Mouse (Mus musculus) MEL (cell line): ENCODE results near the gene Mcub. TPM values are rescaled to one million over a fixed set of nuclear protein-coding genes. Genes with fewer than 3 reads are reported as not detected.

Source experiments
- DNase-seq: peaks from one replicate; pipeline ENCODE4 v3.0.0; 2011; ENCODE audit warnings: low read depth, low spot score
- H3K27ac ChIP-seq: 2 replicates; pipeline ENCODE4 v1.5.1; 2012; ENCODE audit warnings: low read depth, mild to moderate bottlenecking, control low read depth, low read length, moderate library complexity; ENCODE audit not compliant: control insufficient read depth
- H3K27me3 ChIP-seq, 2 experiments: fragments of 150-350 bp in 1 of 2; sonication (generic) in 1 of 2; 2 replicates each; pipeline ENCODE4 v1.6.1; 2012; ENCODE audit warnings: low read length in 2 of 2, mild to moderate bottlenecking in 2 of 2, improper control_type of control experiment in 1 of 2, moderate library complexity in 1 of 2; ENCODE audit not compliant: insufficient read depth in 2 of 2, control insufficient read depth in 1 of 2
- H3K36me3 ChIP-seq, 2 experiments: 2 replicates each; pipeline ENCODE4 v1.6.1; 2012 to 2014; ENCODE audit warnings: low read length in 2 of 2, improper control_type of control experiment in 1 of 2, inconsistent platforms in 1 of 2, mild to moderate bottlenecking in 1 of 2; ENCODE audit not compliant: insufficient read depth in 2 of 2, control insufficient read depth in 1 of 2
- H3K4me1 ChIP-seq, 2 experiments: fragments of 150-350 bp in 1 of 2; sonication (generic) in 1 of 2; 2 replicates each; pipeline ENCODE4 v1.6.1; 2012; ENCODE audit warnings: low read length in 2 of 2, improper control_type of control experiment in 1 of 2, mild to moderate bottlenecking in 1 of 2; ENCODE audit not compliant: insufficient read depth in 2 of 2, control insufficient read depth in 1 of 2
- H3K4me3 ChIP-seq, 2 experiments: fragments of 150-350 bp in 1 of 2; sonication (generic) in 1 of 2; 2 replicates each; pipeline ENCODE4 v1.5.1; 2012; ENCODE audit warnings: low read depth in 2 of 2, low read length in 2 of 2, mild to moderate bottlenecking in 2 of 2, moderate library complexity in 2 of 2, control low read depth in 1 of 2, improper control_type of control experiment in 1 of 2; ENCODE audit not compliant: control insufficient read depth in 1 of 2, insufficient read depth in 1 of 2
- H3K79me2 ChIP-seq: 2 replicates; pipeline ENCODE4 v1.6.1; 2012; ENCODE audit warnings: mild to moderate bottlenecking, low read length, moderate library complexity; ENCODE audit not compliant: control insufficient read depth, poor library complexity, insufficient read depth
- H3K9ac ChIP-seq: 2 replicates; pipeline ENCODE4 v1.6.1; 2012; ENCODE audit warnings: low read depth, mild to moderate bottlenecking, control low read depth, low read length, moderate library complexity; ENCODE audit not compliant: control insufficient read depth, poor library complexity, severe bottlenecking
- H3K9me3 ChIP-seq: fragments of 150-350 bp; sonication (generic); replicated peaks from 2 replicates; pipeline ENCODE4 v1.6.1; 2012; ENCODE audit warnings: mild to moderate bottlenecking, low read length, improper control_type of control experiment, moderate library complexity; ENCODE audit not compliant: insufficient read depth
- BHLHE40 ChIP-seq: IDR thresholded peaks from 2 replicates; pipeline ENCODE4 v1.6.1; 2012; ENCODE audit warnings: low read depth, mild to moderate bottlenecking, inconsistent platforms, low read length, improper control_type of control experiment, borderline replicate concordance
- CHD1 ChIP-seq: IDR thresholded peaks from 2 replicates; pipeline ENCODE4 v1.6.1; 2012; ENCODE audit warnings: low read depth, mild to moderate bottlenecking, inconsistent platforms, low read length, improper control_type of control experiment
- CTCF ChIP-seq, 3 experiments: IDR thresholded peaks in 2 of 3; conservative IDR thresholded peaks in 1 of 3; 2 replicates each; pipeline ENCODE4 v1.5.1; 2011 to 2012; ENCODE audit warnings: low read length in 3 of 3, low read depth in 2 of 3, mild to moderate bottlenecking in 2 of 3, improper control_type of control experiment in 1 of 3, inconsistent platforms in 1 of 3, mixed read lengths in 1 of 3, moderate library complexity in 1 of 3; ENCODE audit not compliant: control insufficient read depth in 1 of 3, insufficient read depth in 1 of 3, poor library complexity in 1 of 3, severe bottlenecking in 1 of 3
- E2F4 ChIP-seq: IDR thresholded peaks from 2 replicates; pipeline ENCODE4 v1.6.1; 2011; ENCODE audit warnings: low read depth, low read length, improper control_type of control experiment, borderline replicate concordance
- GATA1 ChIP-seq: IDR thresholded peaks from 2 replicates; pipeline ENCODE4 v1.6.1; 2011; ENCODE audit warnings: low read depth, low read length, improper control_type of control experiment
- MAX ChIP-seq: IDR thresholded peaks from 2 replicates; pipeline ENCODE4 v1.6.1; 2011; ENCODE audit warnings: low read length, improper control_type of control experiment
- MXI1 ChIP-seq: IDR thresholded peaks from 2 replicates; pipeline ENCODE4 v1.6.1; 2011; ENCODE audit warnings: mild to moderate bottlenecking, low read depth, low read length, improper control_type of control experiment
- MYB ChIP-seq: IDR thresholded peaks from 2 replicates; pipeline ENCODE4 v1.6.1; 2011; ENCODE audit warnings: mild to moderate bottlenecking, low read depth, low read length, improper control_type of control experiment
- MYC ChIP-seq: IDR thresholded peaks from 2 replicates; pipeline ENCODE4 v1.6.1; 2011; ENCODE audit warnings: low read depth, mild to moderate bottlenecking, low read length, improper control_type of control experiment, moderate library complexity
- NELFE ChIP-seq: IDR thresholded peaks from 2 replicates; pipeline ENCODE4 v1.6.1; 2011; ENCODE audit warnings: low read depth, low read length, improper control_type of control experiment
- NRF1 ChIP-seq: IDR thresholded peaks from 2 replicates; pipeline ENCODE4 v1.6.1; 2014; ENCODE audit warnings: low read depth, mild to moderate bottlenecking, inconsistent platforms, low read length, improper control_type of control experiment, moderate library complexity; ENCODE audit not compliant: poor library complexity, insufficient read depth, severe bottlenecking
- SIN3A ChIP-seq: IDR thresholded peaks from 2 replicates; pipeline ENCODE4 v1.6.1; 2012; ENCODE audit warnings: low read length, improper control_type of control experiment, inconsistent platforms
- UBTF ChIP-seq: IDR thresholded peaks from 2 replicates; pipeline ENCODE4 v1.6.1; 2012; ENCODE audit warnings: low read depth, mild to moderate bottlenecking, inconsistent platforms, low read length, improper control_type of control experiment, moderate library complexity, borderline replicate concordance; ENCODE audit not compliant: insufficient read depth
- ZC3H11A ChIP-seq: IDR thresholded peaks from 2 replicates; pipeline ENCODE4 v1.6.1; 2012; ENCODE audit warnings: low read depth, mild to moderate bottlenecking, inconsistent platforms, low read length, improper control_type of control experiment
- ZKSCAN1 ChIP-seq: IDR thresholded peaks from 2 replicates; pipeline ENCODE4 v1.6.1; 2012; ENCODE audit warnings: low read depth, mild to moderate bottlenecking, inconsistent platforms, low read length, improper control_type of control experiment, moderate library complexity
- ZNF384 ChIP-seq: IDR thresholded peaks from 2 replicates; pipeline ENCODE4 v1.6.1; 2012; ENCODE audit warnings: low read depth, mild to moderate bottlenecking, inconsistent platforms, low read length, improper control_type of control experiment
- polyA plus RNA-seq, 2 experiments: library from polyadenylated mRNA; stranded (reverse) in 1 of 2; unstranded in 1 of 2; fragments of >175 nt in 1 of 2; fragments of >200 nt in 1 of 2; gene quantifications; 2 replicates each; pipeline versions ENCODE4 v1.2.1 to v1.2.4; 2012; ENCODE audit warnings: low replicate concordance in 2 of 2, low read depth in 1 of 2; ENCODE audit not compliant: insufficient read length in 2 of 2, insufficient read depth in 1 of 2, missing spikeins in 1 of 2
- total RNA-seq: library from RNA; depleted of rRNA; stranded (reverse); fragments of 300-350 nt; gene quantifications from 2 replicates; pipeline ENCODE4 v1.2.3, GENCODE M21; 2012

Mcub gene
- total and polyA plus RNA-seq, 3 experiments: not detected

GRCm38 (mm10) chr3:129964681-129965080 is 5.3 kb downstream of the Mcub start:
- no peak overlapping the region for H3K9ac ChIP-seq
- H3K27ac ChIP-seq: no peak overlapping the region
- no peaks in the 10 kb centered on the region for H3K79me2 ChIP-seq
- no peaks in the 10 kb centered on the region for H3K4me1 ChIP-seq
- H3K27me3 ChIP-seq: peaks cover 0 to 2% of the 10 kb centered on the region in 2 experiments; a peak in 1 of 4 replicates
- no peak for DNase-seq
- no peaks in the 10 kb centered on the region for H3K36me3 ChIP-seq
- no peak overlapping the region for H3K4me3 ChIP-seq
- no peak for TF ChIP-seq NELFE
- no peak for TF ChIP-seq MYC
- no peak for TF ChIP-seq MYB
- no peak for TF ChIP-seq NRF1
- no peak for TF ChIP-seq MAX
- no peak for TF ChIP-seq ZNF384
- no peak for TF ChIP-seq MXI1
- no peak for TF ChIP-seq ZKSCAN1
- H3K9me3 ChIP-seq: no peaks in the 10 kb centered on the region

GRCm38 (mm10) chr3:129962533-129962932 is 7.5 kb downstream of the Mcub start:
- H3K4me3 ChIP-seq: no peak overlapping the region
- DNase-seq: no peak
- H3K27me3 ChIP-seq: peaks cover 0 to 2% of the 10 kb centered on the region in 2 experiments; a peak in 1 of 4 replicates
- H3K36me3 ChIP-seq: no peaks in the 10 kb centered on the region
- no peaks in the 10 kb centered on the region for H3K9me3 ChIP-seq
- H3K9ac ChIP-seq: no peak overlapping the region
- no peak for TF ChIP-seq CHD1
- TF ChIP-seq BHLHE40: no peak
- TF ChIP-seq NRF1: no peak
- no peak for TF ChIP-seq ZC3H11A
- TF ChIP-seq SIN3A: no peak
- TF ChIP-seq UBTF: no peak
- TF ChIP-seq CTCF (IDR thresholded peaks at IDR 0.05 in 2 of 3, conservative IDR thresholded peaks at IDR 0.05 in 1 of 3; ENCODE audit: control insufficient read depth in 1 of 3, insufficient read depth in 1 of 3, low read depth in 2 of 3, low read length in 3 of 3, poor library complexity in 1 of 3, severe bottlenecking in 1 of 3): no peak
- TF ChIP-seq GATA1: no peak
- no peak for TF ChIP-seq MYC
- no peak for TF ChIP-seq MYB
- no peak for TF ChIP-seq E2F4
- no peaks in the 10 kb centered on the region for H3K4me1 ChIP-seq
- H3K27ac ChIP-seq: no peak overlapping the region
- no peaks in the 10 kb centered on the region for H3K79me2 ChIP-seq
